Comparison of ENCODE assay signal across 13 mouse cellular contexts in the genomic region with DNA sequence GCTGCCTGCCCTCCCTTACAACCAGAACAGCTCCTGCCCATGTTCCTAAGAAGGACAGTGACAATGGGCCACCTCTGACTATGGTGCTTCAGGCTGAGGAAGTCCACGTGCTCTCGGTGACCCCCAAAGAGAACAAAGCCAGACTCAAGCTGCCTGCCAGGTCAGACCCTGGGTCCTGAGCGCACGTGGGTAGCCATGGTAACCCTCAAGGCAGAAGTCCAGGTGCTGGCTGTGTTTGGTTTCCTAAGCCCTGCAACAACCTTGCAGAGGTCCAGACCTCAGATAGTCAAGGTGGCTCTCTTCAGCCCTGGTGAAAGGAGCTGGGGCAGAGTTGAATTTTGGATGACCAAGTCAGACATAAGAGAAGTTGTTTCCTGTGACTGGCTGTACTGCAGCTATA.
DNase-seq lines count a peak whose midpoint lies in the region.
"Had no signal": no experiment of that assay in that cellular context is flagged by ENCODE, and none has a peak within 500 bp of the region (broad histone marks: within the 10 kb centered on the region; RNA-seq: fewer than 3 reads in every experiment).

No protein-coding gene starts in this region.

- peak; percentile 41 to 55 for DNase-seq in cerebellum, postnatal 14 days
- DNase-seq in cerebellum, adult 8-10 months = no peak
- peak; percentile 43 for DNase-seq in kidney, adult 11 months
- no peak for DNase-seq in kidney, postnatal 10 days
- DNase-seq in testis, postnatal 14 days (ENCODE audit: low spot score) = peak; percentile 33
- DNase-seq in testis, postnatal 10 days (ENCODE audit: low spot score) = no peak
- DNase-seq in right cerebral cortex, postnatal 4 days = no peak
- DNase-seq: adrenal gland, postnatal 36 days; cerebellum, adult 11 months; gastrocnemius, postnatal 10 days; liver; right cerebral cortex, adult 18-20 months; thymus, postnatal 25 days had no signal

Comparison
In these comparisons a context has a peak if more than half of its experiments do, and no peak if none do; other contexts are left out.
1. DNase-seq: peak in cerebellum, postnatal 14 days (2 of 2), kidney, adult 11 months (single experiment) and testis, postnatal 14 days (single experiment); none in cerebellum, adult 8-10 months (single experiment), kidney, postnatal 10 days (single experiment), testis, postnatal 10 days (single experiment) and right cerebral cortex, postnatal 4 days (single experiment).